Mouse (Mus musculus): ENCODE measurements around the gene Acyp2.
A peak's percentile ranks its signal among the peaks of the same experiment; 100 is the strongest.

Gene Acyp2

DNA sequence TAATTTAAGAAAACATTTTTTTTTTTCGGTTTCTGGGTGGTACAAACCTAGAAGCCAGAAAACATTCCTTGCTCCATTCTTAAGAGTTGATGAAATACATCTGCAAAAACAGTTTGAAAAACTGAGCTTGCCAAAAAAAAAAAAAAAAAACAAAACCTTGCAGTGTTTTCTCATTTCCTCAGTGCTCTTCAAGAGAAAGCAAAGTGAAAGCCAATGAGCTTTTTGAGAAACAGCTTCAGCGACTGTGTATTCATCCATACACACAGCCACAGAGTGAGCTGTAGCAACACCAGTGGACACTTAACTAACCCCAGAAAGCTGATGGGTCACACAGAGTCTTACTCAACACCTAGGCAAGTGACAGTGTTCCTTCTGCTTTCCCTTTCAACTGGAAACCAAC, 69.4 kb downstream of the Acyp2 start:
- DNase-seq (ENCODE audit: low spot score) = no peak

DNA sequence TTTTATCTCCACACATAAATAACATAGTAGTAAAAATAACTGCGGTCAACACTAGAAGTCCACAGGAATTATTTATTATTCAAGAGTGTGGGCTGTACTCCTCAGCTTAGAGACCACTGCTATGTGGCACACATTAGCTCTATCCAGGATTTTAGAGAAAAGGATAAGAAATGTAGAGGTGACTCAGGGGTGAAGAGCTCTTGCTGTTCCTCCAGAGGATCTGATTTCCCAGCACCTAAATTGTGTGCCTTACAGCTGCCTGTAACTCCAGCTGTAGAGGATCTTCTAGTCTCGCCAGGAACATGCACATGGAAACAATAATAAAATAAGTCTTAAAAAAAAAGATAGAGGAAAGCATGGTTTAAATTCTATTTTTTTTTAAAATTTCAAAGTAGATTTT, 70.5 kb downstream of the Acyp2 start:
- DNase-seq (ENCODE audit: low spot score) = no peak

DNA sequence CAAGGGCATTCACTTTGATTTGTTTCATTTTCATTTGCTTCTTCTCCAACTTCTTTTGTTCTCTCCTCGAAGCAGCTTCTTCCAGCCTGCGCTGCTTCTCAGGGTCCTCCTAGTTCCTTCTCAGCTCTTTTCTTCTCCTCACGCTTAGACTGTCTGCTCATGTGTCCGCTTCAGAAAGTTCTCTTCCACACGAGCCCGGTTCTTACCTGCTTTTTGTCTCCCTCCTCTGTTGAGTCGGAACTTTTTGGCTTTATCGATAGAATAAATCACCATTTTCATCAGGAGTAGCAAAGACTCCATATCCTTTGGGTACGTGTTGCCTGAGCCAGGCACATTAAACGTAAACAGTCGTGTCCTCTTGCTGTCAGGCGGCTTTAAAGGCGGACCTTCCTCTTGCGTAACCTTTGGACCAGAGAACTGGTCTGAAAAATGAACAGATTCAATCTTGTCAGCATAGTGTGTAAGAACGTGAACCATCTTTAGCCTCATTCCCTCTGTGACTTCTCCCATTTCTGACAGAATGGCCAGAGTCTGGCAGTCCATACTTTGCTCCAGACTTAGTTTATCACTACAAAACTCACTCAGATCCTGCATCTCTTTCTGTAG, 76.5 kb downstream of the Acyp2 start:
- no peak for DNase-seq (ENCODE audit: low spot score)

DNA sequence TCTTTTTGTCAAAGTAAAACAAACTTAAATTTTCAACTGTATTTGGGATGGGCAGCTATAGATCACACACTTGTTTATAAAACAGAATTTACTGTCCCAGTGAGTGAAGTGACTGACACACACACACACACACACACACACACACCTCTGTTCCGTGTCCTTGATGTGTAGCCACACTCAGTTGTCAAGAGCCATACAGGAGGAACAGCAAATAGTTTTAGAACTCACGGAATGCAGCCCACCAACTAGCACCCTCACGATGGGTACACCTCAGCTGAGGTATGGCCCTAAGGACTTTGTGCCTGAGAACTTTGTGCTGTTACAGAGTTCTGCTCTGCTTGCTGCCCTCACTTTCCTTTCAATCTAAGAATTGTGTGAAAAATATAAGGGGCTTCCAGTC, 78.8 kb downstream of the Acyp2 start:
- DNase-seq (ENCODE audit: low spot score) = no peak

DNA sequence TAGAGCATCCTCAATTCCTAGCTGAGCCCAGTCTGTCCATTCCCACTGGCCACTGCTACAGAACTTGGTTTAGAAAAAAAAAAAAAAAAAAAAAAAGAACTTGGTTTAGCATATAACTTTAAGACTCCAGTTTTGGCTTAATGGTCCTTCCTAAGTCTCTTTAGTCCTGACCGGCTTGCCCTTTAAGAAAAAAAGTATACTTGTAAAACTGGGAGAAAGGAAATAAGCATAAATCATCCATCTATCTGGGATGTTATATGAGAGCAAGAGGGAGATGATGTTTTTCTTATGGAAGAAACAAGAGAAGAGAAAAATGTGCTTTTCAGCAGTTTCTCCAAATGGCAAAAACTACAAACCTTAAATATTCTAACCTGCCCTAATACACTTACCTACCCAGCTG, 89.2 kb downstream of the Acyp2 start:
- DNase-seq (ENCODE audit: low spot score) = no peak

DNA sequence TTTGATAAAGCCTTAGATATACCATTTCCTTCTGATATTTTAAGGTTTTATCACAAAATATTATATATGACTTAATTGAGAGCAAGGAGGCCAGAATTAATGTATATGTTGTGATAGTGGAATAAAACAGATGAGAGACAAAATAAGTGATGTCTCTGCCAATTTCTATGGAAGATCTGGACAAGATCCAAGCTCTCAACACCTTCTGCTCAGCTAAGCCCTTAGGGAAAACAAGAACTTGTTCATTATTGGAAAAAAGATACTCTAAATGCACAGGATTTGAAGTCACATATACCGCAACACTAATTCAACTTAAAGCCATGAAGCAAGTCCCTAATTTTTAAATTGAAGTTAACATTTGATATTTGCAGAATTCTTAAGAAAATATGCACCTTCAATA, 96.0 kb downstream of the Acyp2 start:
- no peak for DNase-seq (ENCODE audit: low spot score)

DNA sequence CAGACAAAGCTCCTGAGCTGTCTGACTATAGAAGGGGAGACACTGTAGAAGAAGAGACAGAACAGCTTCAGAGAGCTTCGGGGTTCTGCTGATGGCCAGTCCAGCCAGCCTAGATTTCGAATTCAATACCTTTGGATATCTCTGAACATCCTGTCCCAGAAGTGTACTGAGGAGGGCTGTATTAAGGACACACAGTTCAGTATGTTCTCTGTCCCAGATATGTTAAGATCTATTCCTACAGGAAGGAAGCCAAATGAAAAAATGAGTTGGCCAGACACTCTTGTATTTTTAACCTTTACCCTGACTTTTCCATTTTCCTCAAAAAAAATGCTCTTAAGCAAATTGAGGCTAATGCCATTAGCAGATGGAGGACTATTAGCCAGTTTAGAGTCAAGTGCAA, 132.3 kb downstream of the Acyp2 start:
- no peak for DNase-seq (ENCODE audit: low spot score)

DNA sequence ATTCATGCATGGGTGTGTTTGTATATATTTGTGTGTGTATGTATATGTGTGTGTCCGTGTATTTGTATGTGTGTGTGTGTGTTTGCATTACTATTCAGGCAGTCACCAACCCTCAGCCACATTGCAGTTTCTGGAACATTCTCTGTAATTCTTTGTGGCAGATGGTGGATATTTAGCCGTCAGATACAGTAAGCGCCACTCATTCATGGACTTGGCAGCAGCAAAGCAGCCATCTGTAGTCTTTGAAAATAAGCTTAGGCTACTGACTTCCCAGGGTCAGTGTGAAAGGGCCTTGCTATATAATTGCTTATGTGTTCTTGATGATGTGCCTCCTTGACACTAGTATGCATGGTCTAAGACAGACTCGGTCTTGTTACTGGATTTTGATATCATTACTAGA, 141.2 kb downstream of the Acyp2 start:
- no peak for DNase-seq (ENCODE audit: low spot score)

DNA sequence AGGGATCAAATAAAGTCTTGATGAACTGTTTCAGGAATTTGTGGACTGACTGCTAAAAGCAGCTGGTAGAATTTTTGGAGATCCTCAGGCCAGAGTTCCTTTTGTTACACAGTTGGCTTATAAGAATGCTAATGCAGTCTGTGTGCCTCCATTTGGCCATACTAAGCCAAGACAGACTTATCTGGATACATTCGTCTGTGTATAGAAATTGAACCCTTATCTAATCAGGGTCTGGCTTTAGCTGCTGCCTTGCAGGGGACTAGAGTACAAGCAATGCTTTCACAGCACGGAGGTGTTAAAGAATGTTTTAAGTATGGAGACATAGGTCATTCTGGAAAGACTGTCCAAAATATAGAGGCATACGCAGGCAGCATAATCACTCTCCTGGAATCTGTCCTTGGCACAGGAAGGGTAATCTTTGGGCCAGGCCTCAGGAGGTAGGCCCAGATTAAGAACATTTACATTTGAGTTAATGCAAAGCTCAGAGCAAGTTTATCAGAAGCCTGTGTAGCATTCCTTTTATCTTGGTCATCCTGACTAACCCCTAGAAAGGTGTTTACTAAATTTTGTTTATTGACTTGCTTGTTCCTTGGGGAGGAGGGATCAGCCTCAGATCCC, 150.5 kb downstream of the Acyp2 start:
- DNase-seq (ENCODE audit: low spot score) = no peak

DNA sequence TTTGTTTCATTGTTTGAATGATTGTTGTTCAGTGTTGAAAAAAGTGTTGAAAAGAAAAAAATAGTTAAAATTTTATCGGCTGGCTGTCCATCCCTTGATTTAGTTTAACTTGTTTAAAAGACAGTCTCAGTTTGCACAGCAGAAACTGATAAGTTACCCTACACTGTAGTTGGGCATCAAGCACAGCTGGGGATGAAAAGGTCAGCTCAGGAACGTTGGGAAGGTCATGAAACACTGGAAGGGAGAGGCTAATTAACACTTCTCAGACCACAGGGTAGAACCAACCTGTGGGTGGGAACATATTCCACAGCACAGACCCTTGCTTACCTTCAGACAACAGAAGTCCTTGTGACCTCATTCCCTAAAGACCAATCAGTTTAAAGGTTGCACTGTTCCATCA, 152.2 kb downstream of the Acyp2 start:
- no peak for DNase-seq (ENCODE audit: low spot score)

DNA sequence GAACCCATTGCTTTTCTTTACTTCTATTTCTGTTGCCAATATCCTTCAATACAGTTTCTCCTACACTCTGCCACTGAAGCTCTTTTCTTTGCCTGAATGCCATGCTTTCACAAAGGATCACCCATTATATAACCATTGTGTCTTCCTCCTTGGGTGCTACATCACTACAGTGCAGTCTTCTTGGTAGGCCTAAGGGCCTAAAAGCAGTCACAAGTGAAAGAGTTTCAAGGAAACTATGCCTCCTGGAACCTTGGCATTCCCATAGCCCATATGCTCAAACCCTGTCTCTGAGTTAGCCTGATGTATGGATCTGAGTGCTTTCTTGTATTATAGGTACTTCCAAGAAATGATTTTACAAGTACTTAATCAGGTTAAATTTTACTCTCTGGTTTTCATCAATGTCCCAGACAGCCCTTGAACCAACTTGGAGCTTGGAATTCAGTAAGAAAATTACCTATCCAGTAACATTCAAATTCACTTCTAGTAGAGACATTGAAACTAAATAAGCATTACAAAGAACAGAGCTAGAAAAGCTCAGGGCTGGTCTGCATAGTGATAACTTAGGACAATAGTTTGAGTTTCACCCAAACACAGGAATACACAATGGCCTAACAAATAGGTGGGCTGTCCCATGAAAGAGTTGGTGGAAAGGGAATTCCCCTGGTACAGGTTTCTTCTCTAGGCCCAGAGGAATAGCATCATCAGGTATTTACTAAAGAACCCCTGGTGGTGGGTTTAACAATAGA, 157.7 kb downstream of the Acyp2 start:
- DNase-seq (ENCODE audit: low spot score) = no peak

DNA sequence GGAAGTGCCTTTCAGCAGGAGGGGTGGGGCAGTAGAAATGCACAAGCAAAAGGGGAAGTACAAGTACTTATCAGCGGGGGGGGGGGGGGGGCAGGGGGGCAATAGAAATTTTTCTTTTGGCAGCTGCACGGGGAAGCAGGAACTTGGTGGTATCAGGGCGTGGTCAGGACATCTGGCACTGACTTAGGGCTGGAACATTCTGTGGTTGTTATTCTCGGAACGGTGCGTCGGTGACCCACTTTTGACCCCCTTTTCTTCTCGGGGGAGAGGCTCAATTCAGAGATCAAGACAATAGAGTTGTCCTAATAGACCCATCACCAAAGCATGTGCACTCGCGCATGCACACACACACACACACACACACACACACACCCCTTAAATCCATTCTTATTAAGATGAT, 161.2 kb downstream of the Acyp2 start:
- DNase-seq (ENCODE audit: low spot score) = no peak

DNA sequence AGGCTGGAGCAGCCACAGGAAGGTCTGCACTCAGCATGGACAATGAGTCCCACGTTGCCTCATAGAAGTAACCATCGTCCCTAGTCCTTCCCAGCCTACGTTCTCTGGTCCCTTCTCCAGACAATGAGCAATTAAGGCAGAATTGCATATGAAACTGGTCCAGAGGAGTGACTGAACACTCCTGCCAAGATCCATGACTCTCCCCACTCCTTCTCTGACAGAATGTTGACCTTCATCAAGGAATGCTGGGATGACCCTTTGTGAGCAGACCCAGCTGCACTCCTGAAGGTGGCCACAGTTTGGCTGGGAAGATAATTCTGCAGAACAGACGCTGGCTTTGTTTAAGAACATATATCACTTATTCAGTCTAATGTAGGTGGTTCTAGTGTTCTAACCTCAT, 166.1 kb downstream of the Acyp2 start:
- no peak for DNase-seq (ENCODE audit: low spot score)

DNA sequence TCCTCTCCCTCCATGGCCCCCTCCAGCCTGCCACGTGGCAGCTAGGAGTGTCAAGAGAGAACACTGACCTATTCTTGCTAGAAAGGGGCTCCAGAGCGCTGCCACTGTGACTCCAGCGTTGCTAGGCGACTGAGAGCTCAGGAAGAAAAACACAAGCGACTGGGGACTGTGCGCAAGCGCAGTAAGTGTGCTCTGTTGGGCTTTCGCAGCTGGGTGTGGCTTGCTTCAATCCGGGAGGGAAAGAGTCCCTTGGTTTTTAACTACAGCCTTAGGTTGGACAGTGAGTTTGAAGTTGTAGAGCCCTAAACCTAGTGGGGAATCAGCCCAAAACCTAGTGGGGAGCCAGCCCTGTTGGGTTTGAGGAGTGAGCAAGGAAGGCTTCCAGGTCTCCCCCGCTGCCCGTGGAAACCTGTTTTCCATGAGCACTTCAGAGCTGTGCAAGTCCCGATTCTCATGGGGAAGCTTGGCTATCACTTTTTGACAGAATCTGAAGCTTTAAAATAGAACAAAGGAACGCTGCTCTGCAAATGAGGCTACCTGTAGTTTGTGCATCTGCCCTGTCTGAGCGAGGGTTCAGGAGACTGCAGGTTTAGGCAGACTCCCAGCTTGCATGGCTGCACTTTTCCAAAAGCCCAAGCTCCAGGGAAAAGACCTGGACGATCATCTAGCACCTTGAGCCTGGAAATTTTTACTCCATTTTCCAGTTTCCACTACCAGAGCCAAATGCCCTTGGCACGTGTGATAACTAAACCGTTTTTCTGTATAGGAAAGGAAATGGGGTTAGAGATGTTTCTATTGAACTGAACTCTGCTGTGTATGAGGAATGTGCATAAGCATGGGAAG, 177.4 kb downstream of the Acyp2 start, which contains the start of gene 4930505A04Rik:
Gene 4930505A04Rik (minus strand): TSS at position 77 of the 843 bp plus-strand sequence.
- DNase-seq (ENCODE audit: low spot score) = peak; percentile 64

DNA sequence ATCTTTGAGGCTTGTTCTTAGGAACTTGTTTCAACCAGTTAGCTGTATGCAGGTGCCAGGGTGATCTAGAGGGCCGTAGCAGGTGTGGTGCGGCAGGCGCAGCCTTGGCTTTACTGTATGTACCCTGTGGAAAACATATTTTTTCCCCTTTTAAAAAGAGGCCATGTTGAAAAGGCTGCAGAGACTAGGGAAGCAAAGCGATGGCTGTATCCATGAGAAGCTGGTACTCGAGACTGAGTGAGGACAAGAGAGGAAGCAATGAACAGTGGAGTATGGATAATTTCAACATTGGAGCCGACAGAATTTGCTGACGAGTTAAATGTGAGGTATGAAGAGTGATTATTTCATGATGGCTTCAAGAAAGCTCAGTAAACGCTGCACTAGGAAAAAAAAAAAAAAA, 178.2 kb downstream of the Acyp2 start:
- no peak for DNase-seq (ENCODE audit: low spot score)
